Mouse (Mus musculus) olfactory bulb, adult 2 months (tissue): ENCODE data around the gene Ramp3. TPM values are rescaled to one million over a fixed set of nuclear protein-coding genes. Genes with fewer than 3 reads are reported as not detected.

Source experiments
- H3K27ac ChIP-seq: fragments of 200-500 bp; 2 replicates; pipeline ENCODE4 v1.5.1; 2012; ENCODE audit warnings: low read depth, low read length; ENCODE audit not compliant: insufficient read depth
- H3K4me1 ChIP-seq: fragments of 200-500 bp; 2 replicates; pipeline ENCODE4 v1.6.1; 2012; ENCODE audit warnings: low read length; ENCODE audit not compliant: control insufficient read depth, insufficient read depth
- H3K4me3 ChIP-seq: fragments of 200-500 bp; 2 replicates; pipeline ENCODE4 v1.5.1; 2012; ENCODE audit warnings: mild to moderate bottlenecking, low read depth, low read length, moderate library complexity; ENCODE audit not compliant: insufficient read depth
- CTCF ChIP-seq: fragments of 200-500 bp; IDR thresholded peaks from 2 replicates; pipeline ENCODE4 v1.5.1; 2012; ENCODE audit warnings: low read depth, mild to moderate bottlenecking, low read length, moderate library complexity; ENCODE audit not compliant: insufficient read depth
- POLR2A ChIP-seq: fragments of 200-500 bp; IDR thresholded peaks from 2 replicates; pipeline ENCODE4 v1.6.1; 2012; ENCODE audit warnings: mild to moderate bottlenecking, low read depth, low read length, moderate library complexity; ENCODE audit not compliant: insufficient read depth
- WGBS: fragments of 180-500 bp; shearing (Covaris S2); methylation state at CpG from one replicate; pipeline ENCODE4 v1.1.7; 2018; 5-methylcytosine and 5-hydroxymethylcytosine counted together
- polyA plus RNA-seq: library from polyadenylated mRNA; stranded (reverse); fragments of >200 nt; gene quantifications from 2 replicates; pipeline ENCODE4 v1.2.4, GENCODE M21; 2012; ENCODE audit warnings: low replicate concordance; ENCODE audit not compliant: missing spikeins, insufficient read depth, insufficient read length

Ramp3 gene
- polyA plus RNA-seq, 1 experiment = not detected

GRCm38 (mm10) chr11:6669041-6669440 lies 10.7 kb downstream of the Ramp3 start:
- Histone ChIP-seq H3K27ac (no peak overlapping the region), H3K4me1 (no peaks in the 10 kb centered on the region), H3K4me3 (no peak overlapping the region)
- TF ChIP-seq POLR2A = no peak
- no peak for TF ChIP-seq CTCF
- 42% methylated on average over 9 of the region's 9 CpGs for WGBS

GRCm38 (mm10) chr11:6670044-6670443 lies 11.7 kb downstream of the Ramp3 start:
- WGBS = 82% methylated on average over 2 of the region's 2 CpGs
- TF ChIP-seq POLR2A = no peak
- no peak for TF ChIP-seq CTCF
- H3K27ac ChIP-seq = no peak overlapping the region
- H3K4me1 ChIP-seq = no peaks in the 10 kb centered on the region
- no peak overlapping the region for H3K4me3 ChIP-seq

GRCm38 (mm10) chr11:6670826-6671225 lies 12.5 kb downstream of the Ramp3 start:
- no peaks in the 10 kb centered on the region for H3K4me1 ChIP-seq
- TF ChIP-seq CTCF = no peak
- TF ChIP-seq POLR2A = no peak
- H3K4me3 ChIP-seq = no peak overlapping the region
- 92% methylated on average over 4 of the region's 4 CpGs for WGBS
- no peak overlapping the region for H3K27ac ChIP-seq

- 92% methylated on average over 9 of the region's 9 CpGs for WGBS
- TF ChIP-seq CTCF (no peak), POLR2A (no peak)
- Histone ChIP-seq H3K27ac (no peak overlapping the region), H3K4me1 (no peaks in the 10 kb centered on the region), H3K4me3 (no peak overlapping the region)
These were observed 16.4 kb downstream of the Ramp3 start for GRCm38 (mm10) chr11:6674701-6675100.

- 81% methylated on average over 7 of the region's 7 CpGs for WGBS
- no peak overlapping the region for H3K4me3 ChIP-seq
- H3K4me1 ChIP-seq = no peaks in the 10 kb centered on the region
- TF ChIP-seq POLR2A (no peak), CTCF (no peak)
- H3K27ac ChIP-seq = no peak overlapping the region
These were observed 17.1 kb downstream of the Ramp3 start for GRCm38 (mm10) chr11:6675402-6675801.

- Histone ChIP-seq H3K4me1 (no peaks in the 10 kb centered on the region), H3K27ac (no peak overlapping the region), H3K4me3 (no peak overlapping the region)
- 91% methylated on average over 9 of the region's 9 CpGs for WGBS
- TF ChIP-seq CTCF (no peak), POLR2A (no peak)
These were observed 18.3 kb downstream of the Ramp3 start for GRCm38 (mm10) chr11:6676641-6677040.

- Histone ChIP-seq H3K4me3 (no peak overlapping the region), H3K27ac (no peak overlapping the region), H3K4me1 (no peaks in the 10 kb centered on the region)
- TF ChIP-seq POLR2A (no peak), CTCF (peak; percentile 31; the same call in 1 of the 2 replicates)
- 40% methylated on average over 7 of the region's 7 CpGs for WGBS
These were observed 19.2 kb downstream of the Ramp3 start for GRCm38 (mm10) chr11:6677530-6677929.

- Histone ChIP-seq H3K4me3 (no peak overlapping the region), H3K4me1 (no peaks in the 10 kb centered on the region), H3K27ac (no peak overlapping the region)
- no peak for TF ChIP-seq CTCF
- TF ChIP-seq POLR2A = no peak
- 72% methylated on average over 17 of the region's 17 CpGs for WGBS
These were observed 21.5 kb downstream of the Ramp3 start for GRCm38 (mm10) chr11:6679694-6680396.

GRCm38 (mm10) chr11:6680397-6680818 lies 22.1 kb downstream of the Ramp3 start:
- Histone ChIP-seq H3K4me1 (no peaks in the 10 kb centered on the region), H3K27ac (no peak overlapping the region), H3K4me3 (no peak overlapping the region)
- TF ChIP-seq POLR2A (no peak), CTCF (no peak)
- WGBS = 42% methylated on average over 10 of the region's 10 CpGs

- H3K4me3 ChIP-seq = no peak overlapping the region
- TF ChIP-seq CTCF = no peak
- no peak for TF ChIP-seq POLR2A
These were observed 26.4 kb downstream of the Ramp3 start for GRCm38 (mm10) chr11:6684741-6685140.

GRCm38 (mm10) chr11:6688888-6689287 lies 30.6 kb downstream of the Ramp3 start:
- no peak overlapping the region for H3K4me3 ChIP-seq
- 76% methylated on average over 3 of the region's 3 CpGs for WGBS
- TF ChIP-seq CTCF = no peak
- TF ChIP-seq POLR2A = no peak
- H3K4me1 ChIP-seq = peaks cover 6% of the 10 kb centered on the region; the same call in 1 of the 2 replicates
- H3K27ac ChIP-seq = no peak overlapping the region

More at GRCm38 (mm10) chr11:6684741-6685140, 26.4 kb downstream of the Ramp3 start:
- no peak overlapping the region for H3K27ac ChIP-seq
- WGBS = 57% methylated on average over 3 of the region's 3 CpGs
- H3K4me1 ChIP-seq = no peaks in the 10 kb centered on the region
